Mouse (Mus musculus) forebrain, embryonic 15.5 days (tissue): ENCODE results near the gene Ccdc182. TPM values are rescaled to one million over a fixed set of nuclear protein-coding genes. Genes with fewer than 3 reads are reported as not detected.

ENCODE experiments used
- ATAC-seq: fragments of 200-750 bp; cut with Nextera tagmentation; replicated peaks from 2 replicates; pipeline ENCODE4 v1.8.0; 2017; ENCODE audit warnings: mild to moderate bottlenecking, moderate TSS enrichment, moderate library complexity
- H3K27ac ChIP-seq: fragments of 300-500 bp; sonication (generic); replicated peaks from 2 replicates; pipeline ENCODE4 v1.5.1; 2015; ENCODE audit warnings: mild to moderate bottlenecking, inconsistent platforms
- H3K27me3 ChIP-seq: fragments of 300-500 bp; sonication (generic); 2 replicates; pipeline ENCODE4 v1.6.1; 2015; ENCODE audit warnings: inconsistent platforms
- H3K36me3 ChIP-seq: fragments of 300-500 bp; sonication (generic); 2 replicates; pipeline ENCODE4 v1.6.1; 2015; ENCODE audit warnings: mild to moderate bottlenecking, inconsistent platforms
- H3K4me1 ChIP-seq: fragments of 300-500 bp; sonication (generic); 2 replicates; pipeline ENCODE4 v1.6.1; 2015; ENCODE audit warnings: inconsistent platforms
- H3K4me2 ChIP-seq: fragments of 300-500 bp; sonication (generic); replicated peaks from 2 replicates; pipeline ENCODE4 v1.6.1; 2015; ENCODE audit warnings: mild to moderate bottlenecking, inconsistent platforms
- H3K4me3 ChIP-seq: fragments of 300-500 bp; sonication (generic); 2 replicates; pipeline ENCODE4 v1.5.1; 2015; ENCODE audit warnings: mild to moderate bottlenecking, inconsistent platforms
- H3K9ac ChIP-seq: fragments of 300-500 bp; sonication (generic); replicated peaks from 2 replicates; pipeline ENCODE4 v1.6.1; 2015; ENCODE audit warnings: mild to moderate bottlenecking, inconsistent platforms
- H3K9me3 ChIP-seq: fragments of 300-500 bp; sonication (generic); 2 replicates; pipeline ENCODE4 v1.6.1; 2016; ENCODE audit warnings: inconsistent platforms
- WGBS: fragments of 180-500 bp; shearing (Covaris S2); methylation state at CpG from one replicate; pipeline ENCODE4 v1.1.7; 2015; ENCODE audit warnings: mixed read lengths; 5-methylcytosine and 5-hydroxymethylcytosine counted together
- polyA plus RNA-seq: library from polyadenylated mRNA; unstranded; fragments of >200 nt; fragmentation: Nextera tagmentation; extraction: Ambion mirVana; gene quantifications from 2 replicates; pipeline ENCODE4 v1.2.1, GENCODE M21; 2015

Ccdc182 gene
- polyA plus RNA-seq: 0.23 TPM in 1 of 2 replicates, not detected in the other

DNA sequence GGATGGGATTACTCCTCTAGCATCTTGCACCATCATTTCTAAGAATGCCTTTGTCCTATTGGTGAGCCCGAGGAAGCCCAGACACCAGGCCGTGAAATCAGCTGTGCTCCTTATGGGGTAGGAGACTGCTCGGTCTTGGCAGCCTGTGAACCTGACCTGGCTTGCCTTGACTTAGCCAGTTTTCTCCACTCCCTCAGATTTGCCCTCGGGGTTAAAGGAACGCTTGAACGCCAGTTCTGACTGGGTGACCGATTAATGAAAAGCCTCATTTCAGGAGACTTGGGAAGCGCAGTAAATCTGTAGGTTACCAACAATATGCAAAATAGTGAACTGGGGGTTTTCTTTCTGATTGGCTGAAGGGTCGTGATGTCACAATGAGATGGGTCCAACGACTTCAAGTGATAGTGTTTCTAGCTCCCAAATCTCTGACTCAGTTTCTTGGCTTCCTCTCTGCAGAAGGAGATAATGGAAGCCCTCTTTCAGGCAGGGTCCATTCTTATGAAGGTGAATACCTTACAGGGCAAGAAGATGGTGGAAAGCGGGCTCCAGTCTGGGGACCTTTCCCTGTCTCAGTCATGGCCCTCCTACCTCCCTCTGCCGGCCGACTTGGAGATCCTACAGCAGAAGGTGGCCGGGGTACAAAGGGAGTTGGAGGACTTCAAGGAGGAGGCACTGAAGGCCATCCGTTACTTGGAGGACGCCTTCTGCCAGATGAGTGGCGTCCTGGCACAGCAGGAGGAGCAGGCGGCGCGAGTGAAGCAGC, at the start of gene Ccdc182:
Ccdc182 (plus strand) TSS at position 428 of the 763 bp plus-strand sequence.
- Histone ChIP-seq H3K36me3 (no peaks in the 10 kb centered on the region), H3K9me3 (no peaks in the 10 kb centered on the region), H3K27ac (no peak within 1 kb of the TSS), H3K4me2 (peak within 1 kb of the TSS; percentile 39), H3K4me3 (peak within 1 kb of the TSS; percentile 21), H3K9ac (no peak within 1 kb of the TSS; the same call in 1 of the 2 replicates), H3K4me1 (peaks cover 16% of the 10 kb centered on the region), H3K27me3 (no peaks in the 10 kb centered on the region)
- 40% methylated on average over 20 of the region's 20 CpGs for WGBS
- no peak for ATAC-seq

GRCm38 (mm10) chr11:88245581-88246170, 48.2 kb upstream of the Ccdc182 start:
- Histone ChIP-seq H3K27me3 (0 out of 2 replicates have a peak, but pooled peaks cover 2% of the 10 kb centered on the region), H3K27ac (no peak overlapping the region), H3K4me1 (peaks cover 14% of the 10 kb centered on the region), H3K9ac (no peak overlapping the region), H3K36me3 (no peaks in the 10 kb centered on the region), H3K9me3 (no peaks in the 10 kb centered on the region), H3K4me2 (no peak overlapping the region), H3K4me3 (no peak overlapping the region)
- ATAC-seq: no peak
- 86% methylated on average over 14 of the region's 14 CpGs for WGBS

DNA sequence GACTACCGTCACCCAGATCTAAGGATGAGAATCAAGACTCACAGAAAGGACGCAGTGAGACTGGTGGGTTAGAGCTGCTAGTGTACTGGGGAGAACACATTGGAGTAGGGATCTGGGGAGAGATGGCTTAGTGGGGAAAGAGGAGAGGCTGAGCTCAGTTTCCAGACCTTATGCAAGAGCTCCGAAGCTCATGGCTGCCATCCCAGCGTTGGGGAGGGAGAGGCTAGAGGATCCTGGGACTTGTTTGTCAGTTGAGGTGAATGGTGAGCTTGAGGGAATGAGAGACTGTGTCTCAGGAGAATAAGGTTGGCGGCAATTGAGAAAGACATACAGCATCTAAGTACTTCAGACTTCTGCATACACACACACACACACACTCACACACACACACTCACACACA, 45.2 kb upstream of the Ccdc182 start:
- ATAC-seq: no peak
- H3K9me3 ChIP-seq: no peaks in the 10 kb centered on the region

DNA sequence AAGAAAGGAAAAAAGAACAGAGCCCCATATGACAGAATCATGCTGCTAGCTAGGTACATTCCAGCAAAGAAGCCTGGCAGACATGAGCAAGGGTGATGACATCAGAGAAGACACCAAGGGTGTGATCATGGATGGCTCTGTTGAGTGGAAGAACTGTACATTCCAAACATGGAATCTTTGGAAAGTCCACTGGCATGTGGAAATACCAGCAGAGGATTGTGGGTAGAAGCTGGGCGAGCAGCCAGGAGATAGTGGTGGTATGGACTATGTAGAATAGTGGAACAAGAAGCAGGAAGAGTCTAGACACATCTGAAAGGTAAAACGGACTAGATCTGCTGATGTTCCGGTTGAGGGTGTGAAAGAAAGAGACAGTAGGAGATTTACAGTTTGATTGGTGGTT, 43.3 kb upstream of the Ccdc182 start:
- no peak overlapping the region for H3K4me2 ChIP-seq
- H3K36me3 ChIP-seq: no peaks in the 10 kb centered on the region
- 91% methylated on average over 3 of the region's 3 CpGs for WGBS
- H3K27me3 ChIP-seq: peaks cover 5% of the 10 kb centered on the region; the same call in 1 of the 2 replicates
- no peak overlapping the region for H3K9ac ChIP-seq
- H3K9me3 ChIP-seq: no peaks in the 10 kb centered on the region
- no peak overlapping the region for H3K4me3 ChIP-seq
- ATAC-seq: no peak
- H3K27ac ChIP-seq: no peak overlapping the region
- H3K4me1 ChIP-seq: peaks cover 22% of the 10 kb centered on the region

More for the DNA sequence above, 45.2 kb upstream of the Ccdc182 start:
- no peak overlapping the region for H3K9ac ChIP-seq
- 71% methylated on average over 5 of the region's 5 CpGs for WGBS
- H3K4me2 ChIP-seq: no peak overlapping the region
- H3K36me3 ChIP-seq: no peaks in the 10 kb centered on the region
- no peak overlapping the region for H3K4me3 ChIP-seq
- peaks cover 18% of the 10 kb centered on the region for H3K4me1 ChIP-seq
- H3K27ac ChIP-seq: no peak overlapping the region
- peaks cover 5% of the 10 kb centered on the region; the same call in 1 of the 2 replicates for H3K27me3 ChIP-seq

GRCm38 (mm10) chr11:88251295-88251694, 42.6 kb upstream of the Ccdc182 start:
- H3K9me3 ChIP-seq: no peaks in the 10 kb centered on the region
- no peak for ATAC-seq
- no peaks in the 10 kb centered on the region for H3K36me3 ChIP-seq
- 89% methylated on average over 7 of the region's 7 CpGs for WGBS
- H3K9ac ChIP-seq: no peak overlapping the region
- no peak overlapping the region for H3K4me2 ChIP-seq
- peaks cover 5% of the 10 kb centered on the region; the same call in 1 of the 2 replicates for H3K27me3 ChIP-seq
- H3K27ac ChIP-seq: no peak overlapping the region
- H3K4me3 ChIP-seq: no peak overlapping the region
- H3K4me1 ChIP-seq: peaks cover 22% of the 10 kb centered on the region

DNA sequence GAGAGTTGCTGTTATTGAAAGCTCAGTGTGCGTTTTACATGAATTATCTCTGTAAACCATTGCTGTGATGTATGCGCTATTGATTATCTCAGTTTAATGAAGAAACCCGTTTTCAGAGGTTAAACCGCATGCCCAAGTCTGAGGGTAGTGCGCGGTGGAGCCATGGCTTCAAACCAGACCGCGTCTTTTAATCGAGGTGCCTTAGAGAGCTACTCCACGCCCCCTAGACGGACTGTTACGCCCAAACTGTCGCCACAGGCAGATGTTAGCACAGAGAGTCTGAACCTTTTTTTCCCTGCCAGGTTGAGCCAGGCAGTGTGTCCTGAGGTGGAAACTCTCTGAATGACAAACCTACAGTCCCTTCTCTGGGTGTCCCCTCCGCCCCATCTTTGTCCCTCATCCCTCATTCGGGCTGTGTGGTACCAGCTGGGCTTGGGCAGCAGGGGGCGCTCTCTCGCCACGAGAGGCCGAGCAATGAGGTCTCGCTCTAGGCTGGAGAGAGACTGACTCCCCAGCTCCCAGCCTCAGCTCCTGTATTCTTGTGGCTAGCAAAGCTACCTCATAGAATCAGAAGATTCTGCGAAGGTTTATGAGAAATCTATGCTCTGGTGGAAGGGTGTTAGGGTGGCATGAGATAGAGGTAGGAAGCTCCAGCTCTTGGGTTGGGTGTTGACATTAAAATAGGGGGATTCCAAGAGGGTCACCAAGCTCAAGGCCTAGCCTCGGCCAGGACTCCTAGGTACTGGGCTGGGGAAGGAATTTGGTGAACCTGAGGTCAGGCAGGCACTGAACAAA, 41.7 kb upstream of the Ccdc182 start:
- Histone ChIP-seq H3K27ac (peak overlapping the region; percentile 45), H3K4me3 (peak overlapping the region; percentile 24), H3K9ac (peak overlapping the region; percentile 23; the same call in 1 of the 2 replicates), H3K9me3 (no peaks in the 10 kb centered on the region), H3K4me2 (peak overlapping the region; percentile 42), H3K27me3 (peaks cover 5% of the 10 kb centered on the region; the same call in 1 of the 2 replicates), H3K36me3 (no peaks in the 10 kb centered on the region), H3K4me1 (peaks cover 22% of the 10 kb centered on the region)
- 16% methylated on average over 22 of the region's 22 CpGs for WGBS
- peak; percentile 93 for ATAC-seq

GRCm38 (mm10) chr11:88252767-88253513, 40.9 kb upstream of the Ccdc182 start:
- no peak overlapping the region for H3K4me2 ChIP-seq
- H3K36me3 ChIP-seq: no peaks in the 10 kb centered on the region
- no peak overlapping the region for H3K4me3 ChIP-seq
- no peaks in the 10 kb centered on the region for H3K9me3 ChIP-seq
- 14% methylated on average over 18 of the region's 18 CpGs for WGBS
- H3K27ac ChIP-seq: peak overlapping the region; percentile 45
- H3K27me3 ChIP-seq: peaks cover 5% of the 10 kb centered on the region; the same call in 1 of the 2 replicates
- peaks cover 22% of the 10 kb centered on the region for H3K4me1 ChIP-seq
- 0 out of 2 replicates have a peak, but pooled peaks have one; percentile 38 for ATAC-seq
- H3K9ac ChIP-seq: no peak overlapping the region

DNA sequence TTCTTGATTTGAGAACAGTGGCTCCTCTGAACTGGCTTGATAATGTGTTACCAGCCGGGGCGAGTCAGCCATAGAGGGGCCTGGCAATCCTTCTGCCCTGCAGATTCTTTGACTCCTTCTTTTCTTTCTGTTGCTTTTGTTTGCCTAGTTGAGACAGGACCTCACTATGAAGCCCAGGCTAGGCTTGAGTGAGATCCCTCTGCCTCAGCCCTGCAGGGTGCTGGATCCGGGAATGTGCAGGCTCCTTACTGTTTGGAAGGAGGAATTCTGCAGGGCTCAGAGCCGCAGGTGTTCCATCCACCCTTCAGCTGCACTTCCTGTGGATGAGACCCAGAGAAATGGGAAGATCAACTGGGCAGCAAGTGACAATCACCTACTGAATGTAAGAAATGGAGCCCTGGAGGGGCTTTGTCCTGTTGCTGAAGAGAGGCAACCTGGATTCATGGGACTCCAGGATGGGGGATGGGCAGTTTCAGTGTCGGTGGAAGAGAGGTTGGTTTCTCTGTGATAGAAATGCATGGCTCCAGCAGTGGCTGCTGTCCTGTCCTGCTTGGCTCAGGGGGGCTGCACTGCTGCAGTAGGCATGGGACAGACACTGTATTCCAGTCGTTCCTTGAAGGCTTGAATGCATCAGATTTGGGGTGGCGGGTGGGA, 40.2 kb upstream of the Ccdc182 start:
- H3K9ac ChIP-seq: no peak overlapping the region
- no peak overlapping the region for H3K4me3 ChIP-seq
- no peak overlapping the region for H3K4me2 ChIP-seq
- 24% methylated on average over 7 of the region's 7 CpGs for WGBS
- peak overlapping the region; percentile 35 for H3K27ac ChIP-seq
- no peaks in the 10 kb centered on the region for H3K36me3 ChIP-seq
- peaks cover 5% of the 10 kb centered on the region; the same call in 1 of the 2 replicates for H3K27me3 ChIP-seq
- H3K9me3 ChIP-seq: no peaks in the 10 kb centered on the region
- no peak for ATAC-seq
- H3K4me1 ChIP-seq: peaks cover 22% of the 10 kb centered on the region

- Histone ChIP-seq H3K36me3 (no peaks in the 10 kb centered on the region), H3K4me3 (no peak overlapping the region), H3K4me2 (no peak overlapping the region), H3K27ac (no peak overlapping the region), H3K9ac (no peak overlapping the region), H3K9me3 (no peaks in the 10 kb centered on the region), H3K4me1 (peaks cover 14% of the 10 kb centered on the region), H3K27me3 (no peaks in the 10 kb centered on the region)
- no peak for ATAC-seq
- 84% methylated on average over 4 of the region's 4 CpGs for WGBS
Observed at GRCm38 (mm10) chr11:88257700-88258099, 36.2 kb upstream of the Ccdc182 start.

GRCm38 (mm10) chr11:88258212-88258611, 35.6 kb upstream of the Ccdc182 start:
- ATAC-seq: no peak
- 80% methylated on average over 4 of the region's 4 CpGs for WGBS
- no peak overlapping the region for H3K27ac ChIP-seq

DNA sequence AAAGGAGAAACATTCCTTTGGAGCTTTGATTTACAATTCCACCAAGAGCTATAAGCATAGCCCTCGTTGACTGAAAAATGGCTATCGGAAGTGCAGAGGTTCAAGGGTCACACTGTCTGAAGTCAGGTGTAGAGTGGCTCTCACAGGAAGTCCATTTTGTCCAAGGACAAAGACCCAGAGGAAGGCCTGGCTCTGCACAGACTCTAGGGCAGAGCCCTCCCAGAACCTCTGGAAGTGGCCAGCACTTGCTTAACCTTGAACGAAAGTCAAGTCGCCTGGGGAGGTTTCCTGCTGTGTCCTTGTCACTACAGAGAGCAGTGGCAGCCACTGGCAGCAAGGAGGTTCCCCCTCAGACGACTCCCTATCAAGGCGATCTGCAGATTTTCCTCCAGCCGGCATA, 33.4 kb upstream of the Ccdc182 start:
- H3K36me3 ChIP-seq: no peaks in the 10 kb centered on the region
- H3K9me3 ChIP-seq: no peaks in the 10 kb centered on the region
- H3K4me3 ChIP-seq: no peak overlapping the region
- WGBS: 63% methylated on average over 7 of the region's 7 CpGs
- H3K9ac ChIP-seq: no peak overlapping the region
- no peaks in the 10 kb centered on the region for H3K4me1 ChIP-seq
- H3K27me3 ChIP-seq: no peaks in the 10 kb centered on the region
- no peak overlapping the region for H3K27ac ChIP-seq
- no peak for ATAC-seq
- no peak overlapping the region for H3K4me2 ChIP-seq

More at GRCm38 (mm10) chr11:88258212-88258611, 35.6 kb upstream of the Ccdc182 start:
- H3K4me2 ChIP-seq: no peak overlapping the region
- H3K27me3 ChIP-seq: no peaks in the 10 kb centered on the region
- H3K36me3 ChIP-seq: no peaks in the 10 kb centered on the region
- H3K9ac ChIP-seq: no peak overlapping the region
- H3K4me1 ChIP-seq: peaks cover 8% of the 10 kb centered on the region
- no peak overlapping the region for H3K4me3 ChIP-seq
- H3K9me3 ChIP-seq: no peaks in the 10 kb centered on the region
